Mouse (Mus musculus) left cerebral cortex, postnatal 36 days (tissue): ENCODE data around the gene Hoxc10. TPM values are rescaled to one million over a fixed set of nuclear protein-coding genes. Genes with fewer than 3 reads are reported as not detected.
A peak's percentile ranks its signal among the peaks of the same experiment; 100 is the strongest.

ENCODE experiments used
- DNase-seq, 2 experiments: peaks; one replicate each; pipeline ENCODE4 v3.0.0; 2021 to 2022; ENCODE audit warnings: low spot score in 2 of 2, mixed read lengths in 1 of 2
- intact Hi-C: fragments of 180-260 bp; cut with DNase I; formaldehyde crosslinking; loops from one replicate; pipeline ENCODE4 v1.15.1; 2025
- total RNA-seq, 2 experiments: library from RNA; stranded (reverse); gene quantifications; 2 replicates each; pipeline ENCODE4 v1.2.3; 2021

Gene Hoxc10
- total RNA-seq, 2 experiments from 2014 or later: not detected

GRCm38 (mm10) chr15:102981379-102982288 lies 15.0 kb downstream of the Hoxc10 start:
- no peak for DNase-seq
- intact Hi-C loops: no loop called here

- no peak for DNase-seq
- intact Hi-C loops: no loop called here
Observed at GRCm38 (mm10) chr15:102983716-102984115, 17.1 kb downstream of the Hoxc10 start.

DNA sequence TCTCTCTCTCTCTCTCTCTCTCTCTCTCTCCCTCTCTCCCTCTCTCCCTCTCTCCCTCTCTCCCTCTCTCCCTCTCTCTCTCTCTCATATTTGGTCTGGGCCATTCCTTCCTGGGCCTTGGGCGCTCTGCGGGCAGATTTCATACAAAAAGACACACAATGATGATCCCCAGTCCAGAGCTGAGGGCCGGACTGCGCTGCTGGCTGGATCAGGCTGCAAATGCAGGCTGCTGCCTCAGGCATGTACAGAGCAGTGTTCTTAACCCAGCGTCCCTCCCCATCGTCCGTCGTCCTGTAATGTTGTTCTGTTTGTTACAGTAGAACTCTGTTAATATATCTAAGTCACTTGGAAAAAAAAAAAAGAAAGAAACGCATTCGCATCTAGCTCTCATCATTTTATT lies 17.9 kb downstream of the Hoxc10 start:
- DNase-seq: no peak
- intact Hi-C loops: no loop called here

GRCm38 (mm10) chr15:102984925-102985324 lies 18.3 kb downstream of the Hoxc10 start:
- DNase-seq: no peak
- intact Hi-C loops: no loop called here

- intact Hi-C loops: loop anchor here (1.0 to 2.0 kb wide), 2 partner anchors 190 to 224 kb away; no protein-coding TSS in a partner anchor
- DNase-seq: peak; percentile 75 to 80
Observed at GRCm38 (mm10) chr15:102987124-102987833, 20.7 kb downstream of the Hoxc10 start.

- intact Hi-C loops: no loop called here
- no peak for DNase-seq
Observed at GRCm38 (mm10) chr15:102988078-102988477, 21.5 kb downstream of the Hoxc10 start.

DNA sequence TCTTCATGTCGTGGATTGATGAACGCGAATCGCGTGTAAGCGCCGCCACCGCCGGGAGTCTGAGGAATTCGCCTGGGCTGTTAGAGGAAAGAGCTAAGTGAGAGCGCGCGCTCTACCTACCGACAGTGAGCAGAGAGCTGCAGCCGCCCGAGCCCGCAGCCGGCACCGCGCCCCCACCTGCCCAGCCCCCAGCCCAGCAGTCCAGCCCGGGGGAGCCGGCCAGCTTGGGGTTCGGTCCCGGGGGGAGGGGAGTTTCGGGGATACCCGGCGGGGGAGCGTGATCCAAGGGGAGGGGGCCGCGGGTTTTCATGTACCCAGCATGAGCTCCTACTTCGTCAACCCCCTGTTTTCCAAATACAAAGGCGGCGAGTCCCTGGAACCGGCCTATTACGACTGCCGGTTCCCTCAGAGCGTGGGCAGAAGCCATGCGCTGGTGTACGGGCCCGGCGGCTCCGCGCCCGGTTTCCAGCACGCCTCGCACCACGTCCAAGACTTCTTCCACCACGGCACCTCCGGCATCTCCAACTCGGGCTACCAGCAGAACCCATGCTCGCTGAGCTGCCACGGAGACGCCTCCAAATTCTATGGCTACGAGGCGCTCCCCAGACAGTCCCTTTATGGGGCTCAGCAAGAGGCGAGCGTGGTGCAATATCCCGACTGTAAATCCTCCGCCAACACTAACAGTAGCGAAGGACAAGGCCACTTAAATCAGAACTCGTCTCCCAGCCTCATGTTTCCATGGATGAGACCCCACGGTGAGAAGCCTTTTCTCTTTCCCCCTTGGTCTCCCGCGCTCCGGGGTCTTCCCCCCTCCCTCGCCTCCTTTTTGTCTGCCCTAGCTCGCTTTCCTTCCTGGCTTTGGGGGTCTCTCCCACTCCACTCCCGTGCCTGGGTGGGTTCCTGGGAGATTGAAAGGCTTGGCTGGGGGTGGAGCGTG lies 24.1 kb downstream of the Hoxc10 start, which contains the start of gene Hoxc8:
TSS of gene Hoxc8 (plus strand) at position 147 of the 937 bp plus-strand sequence.
- DNase-seq: no peak
- intact Hi-C loops: no loop called here

DNA sequence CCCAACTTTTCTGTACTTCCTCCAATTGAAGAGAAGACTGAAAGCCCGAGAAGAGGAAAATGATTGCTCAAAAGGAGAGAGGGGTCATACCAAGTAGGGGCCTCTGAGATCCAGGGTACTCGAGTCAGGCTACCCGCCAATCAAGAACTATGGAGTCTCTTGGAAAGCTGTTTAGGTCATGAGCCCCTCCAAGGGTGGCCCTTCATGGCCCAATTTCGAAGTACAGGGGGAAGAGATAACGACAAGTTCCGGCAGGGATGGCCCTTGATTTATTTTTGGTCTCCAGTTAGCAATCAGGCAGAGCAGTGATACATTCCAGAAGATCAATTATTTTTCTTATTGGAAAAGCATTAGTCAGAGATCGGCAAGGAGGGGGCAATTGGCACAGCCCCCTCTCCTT lies 25.2 kb downstream of the Hoxc10 start:
- intact Hi-C loops: no loop called here
- no peak for DNase-seq

GRCm38 (mm10) chr15:102992206-102992605 lies 25.6 kb downstream of the Hoxc10 start:
- DNase-seq: no peak
- intact Hi-C loops: no loop called here

DNA sequence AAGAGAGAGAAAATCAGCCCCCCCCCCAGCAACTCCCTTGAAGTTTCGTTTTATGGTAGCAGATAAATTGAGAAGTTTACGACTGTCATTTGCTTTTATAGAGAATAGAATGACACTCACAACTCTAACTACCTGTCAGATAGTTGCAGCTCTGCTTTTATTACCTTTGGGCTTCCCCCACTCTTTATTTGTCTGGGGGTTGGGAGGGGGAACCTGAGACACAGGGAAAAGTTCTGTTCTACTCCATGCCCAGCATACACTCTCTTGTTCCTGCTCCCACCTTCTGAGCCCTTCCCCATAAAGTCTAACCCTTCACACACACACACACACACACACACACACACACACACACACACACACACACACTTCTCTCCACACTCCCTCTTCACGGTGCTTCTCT lies 26.3 kb downstream of the Hoxc10 start:
- intact Hi-C loops: no loop called here
- DNase-seq: no peak

DNA sequence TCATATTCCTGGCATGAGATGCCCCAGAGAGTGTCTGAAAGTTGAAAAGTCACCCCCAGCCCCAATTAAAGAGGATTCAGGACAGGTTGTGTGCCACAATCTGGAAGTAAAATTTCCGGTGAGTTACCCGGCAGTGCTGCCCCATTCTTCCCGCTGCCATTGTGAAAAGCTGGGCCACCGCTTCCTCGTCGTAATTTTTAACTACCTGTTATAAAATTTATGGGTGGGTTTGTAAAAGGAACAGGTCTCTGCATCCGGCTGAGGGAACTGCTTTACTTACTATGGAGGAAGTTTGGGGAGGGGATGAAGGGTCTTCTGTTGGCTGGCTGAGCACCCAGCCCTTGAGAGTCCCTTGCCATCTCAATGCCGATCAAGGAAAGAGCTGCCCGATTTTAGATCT lies 30.0 kb downstream of the Hoxc10 start:
- no peak for DNase-seq
- intact Hi-C loops: loop anchor here (5.0 kb wide), 1 partner anchor 49 kb away; no protein-coding TSS in a partner anchor

DNA sequence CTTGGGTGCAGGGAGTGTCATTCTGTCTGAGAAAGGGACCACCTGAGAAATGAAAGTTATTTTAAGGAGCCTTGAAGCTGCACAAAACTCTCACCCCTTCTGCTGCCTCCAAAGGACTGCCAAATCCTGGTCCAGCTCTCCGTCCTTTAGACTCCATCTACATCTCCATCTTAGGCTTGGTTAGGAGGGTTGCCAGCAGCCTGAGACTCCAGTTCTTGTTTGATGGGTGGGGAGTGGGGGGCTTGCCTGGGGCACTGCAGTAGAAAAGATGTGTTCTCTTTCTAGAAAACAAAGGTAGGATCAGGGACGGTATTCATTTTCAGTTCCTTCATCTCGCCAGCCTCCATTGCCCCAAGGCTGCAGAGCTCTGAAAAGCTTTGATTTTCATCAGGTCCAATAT lies 30.8 kb downstream of the Hoxc10 start:
- intact Hi-C loops: loop anchor here (5.0 kb wide), 1 partner anchor 50 kb away; no protein-coding TSS in a partner anchor
- no peak for DNase-seq

- intact Hi-C loops: loop anchor here (5.0 kb wide), 1 partner anchor 51 kb away; no protein-coding TSS in a partner anchor
- DNase-seq: no peak
Observed at GRCm38 (mm10) chr15:102997939-102998355, 31.4 kb downstream of the Hoxc10 start, which contains the start of gene Hoxc6. Hoxc6 (plus strand) TSS chr15:102998257.

GRCm38 (mm10) chr15:102998608-102999182 lies 32.1 kb downstream of the Hoxc10 start:
- no peak for DNase-seq
- intact Hi-C loops: loop anchor here (5.0 kb wide), 1 partner anchor 51 kb away; no protein-coding TSS in a partner anchor

- no peak for DNase-seq
- intact Hi-C loops: loop anchor here (5.0 kb wide), 1 partner anchor 52 kb away; no protein-coding TSS in a partner anchor
Observed at GRCm38 (mm10) chr15:102999183-102999831, 32.7 kb downstream of the Hoxc10 start.

DNA sequence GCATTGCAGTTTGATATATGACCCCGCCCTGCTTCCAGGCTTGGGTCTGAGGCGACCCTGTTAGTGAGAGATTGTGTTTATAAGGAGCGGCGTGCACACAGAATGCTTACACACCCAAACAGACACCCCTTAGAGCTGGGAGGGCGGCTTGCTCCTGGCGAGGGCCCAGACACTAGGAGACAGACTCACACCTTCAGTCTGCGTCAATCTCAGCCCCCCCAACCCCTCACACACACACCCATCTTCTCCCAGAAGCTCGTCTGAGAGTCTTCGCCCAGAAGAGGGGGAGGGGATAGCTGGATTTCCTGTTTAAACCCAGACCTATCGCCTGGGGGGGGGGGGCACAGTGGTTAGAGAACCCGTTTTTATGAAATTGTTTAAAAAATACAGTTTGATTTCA lies 33.4 kb downstream of the Hoxc10 start:
- intact Hi-C loops: loop anchor here (5.0 kb wide), 1 partner anchor 53 kb away; no protein-coding TSS in a partner anchor
- no peak for DNase-seq

DNA sequence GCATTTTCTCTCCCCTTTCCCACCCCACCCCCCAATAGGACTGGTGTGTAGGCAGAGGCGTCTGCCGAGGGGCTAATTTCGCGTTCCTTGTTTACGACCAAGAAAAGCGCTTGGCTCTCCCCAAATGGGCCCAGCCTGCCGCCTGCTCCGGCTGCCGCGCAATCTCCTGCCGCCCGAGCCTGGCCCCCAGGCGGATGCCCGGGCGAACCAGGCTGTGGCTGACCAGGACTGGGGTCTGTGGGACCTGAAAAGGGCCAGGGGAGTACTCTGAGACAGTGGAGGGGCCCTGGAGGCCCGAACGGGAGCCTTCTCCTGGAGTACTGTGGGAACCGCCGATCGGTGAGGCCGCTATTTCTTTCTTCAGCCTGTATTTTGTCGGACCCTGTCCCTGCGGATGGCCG lies 33.9 kb downstream of the Hoxc10 start:
- no peak for DNase-seq
- intact Hi-C loops: no loop called here

GRCm38 (mm10) chr15:103001370-103001769 lies 34.8 kb downstream of the Hoxc10 start:
- intact Hi-C loops: no loop called here
- DNase-seq: no peak
